Mouse (Mus musculus) mammary gland, adult 2 months (tissue): ENCODE results near the gene Olfr251. TPM values are rescaled to one million over a fixed set of nuclear protein-coding genes. Genes with fewer than 3 reads are reported as not detected.

Experiments
- polyA plus RNA-seq: library from polyadenylated mRNA; depleted of rRNA; stranded (reverse); fragments of >200 nt; gene quantifications from 2 replicates; pipeline ENCODE4 v1.2.3, GENCODE M21; 2012; ENCODE audit warnings: low replicate concordance; rRNA removed

Olfr251 gene
- polyA plus RNA-seq = not detected in 2 replicates

GRCm38 (mm10) chr9:38376786-38377185 is at the start of gene Olfr251:
TSS of gene Olfr251 (plus strand) at chr9:38377086.

GRCm38 (mm10) chr9:38328760-38329159 is 48.1 kb upstream of the Olfr251 start, which contains the start of gene Olfr25:
TSS of gene Olfr25 (plus strand) at chr9:38329060.

DNA sequence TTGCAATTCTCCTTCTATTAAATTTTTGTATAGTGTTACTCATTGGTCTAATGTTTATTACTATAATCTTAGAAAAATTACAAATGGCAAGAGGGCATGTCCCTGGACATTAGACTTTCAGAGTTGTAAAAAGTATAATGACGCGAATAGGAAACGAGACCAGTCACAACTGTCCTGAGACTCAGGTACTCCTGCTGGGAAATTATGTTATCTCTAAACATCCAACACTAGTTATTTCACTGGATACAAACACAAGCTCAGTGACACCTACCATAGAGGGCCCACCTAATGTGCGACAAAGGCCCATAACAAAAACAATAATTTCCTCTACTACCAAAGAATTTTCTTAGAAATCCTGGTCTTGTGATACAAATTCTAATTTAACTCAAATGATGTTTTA is 28.8 kb upstream of the Olfr251 start, which contains the start of gene Olfr898:
Gene Olfr898 (plus strand): TSS at position 301 of the 400 bp plus-strand sequence.

GRCm38 (mm10) chr9:38366596-38366995 is 10.3 kb upstream of the Olfr251 start, which contains the start of gene Olfr250:
TSS of gene Olfr250 (plus strand) at chr9:38366896.

DNA sequence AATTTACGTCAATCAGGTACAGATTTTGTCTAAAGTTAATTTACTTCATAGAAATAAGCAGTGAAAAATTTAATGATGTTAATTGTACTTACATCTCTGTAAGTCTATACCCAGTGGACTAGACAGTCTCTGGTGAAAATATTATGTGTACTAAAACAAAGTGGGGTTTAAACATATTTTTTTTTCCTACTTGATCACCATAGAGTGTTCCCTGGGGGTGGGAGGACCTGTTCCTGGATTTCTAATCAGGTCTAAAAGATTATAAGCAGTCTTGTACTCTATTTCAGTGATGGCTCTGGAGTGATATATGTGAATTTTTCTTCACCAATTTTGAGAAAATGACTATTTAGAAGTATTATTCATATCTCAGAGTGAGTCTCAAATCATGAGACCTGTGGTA is 24.5 kb downstream of the Olfr251 start, which contains the start of gene Olfr147:
Gene Olfr147 (plus strand): TSS at position 301 of the 400 bp plus-strand sequence.

GRCm38 (mm10) chr9:38429155-38429554 is 52.3 kb downstream of the Olfr251 start, which contains the start of gene Olfr901:
TSS of gene Olfr901 (plus strand) at chr9:38429455.

Other genes starting within 250 kb of the Olfr251 start
- gene Olfr890, start 234.6 kb upstream of the Olfr251 start, polyA plus RNA-seq = not detected in 2 replicates
- gene Olfr891, start 196.3 kb upstream of the Olfr251 start, polyA plus RNA-seq = not detected in 2 replicates
- not detected in 2 replicates for gene Olfr893, start 168.7 kb upstream of the Olfr251 start, polyA plus RNA-seq
- not detected in 2 replicates for gene Olfr894, start 159.0 kb upstream of the Olfr251 start, polyA plus RNA-seq
- gene Olfr143, start 124.3 kb upstream of the Olfr251 start, polyA plus RNA-seq = not detected in 2 replicates
- not detected in 2 replicates for gene Olfr895, start 109.2 kb upstream of the Olfr251 start, polyA plus RNA-seq
- not detected in 2 replicates for gene Olfr896-ps1, start 86.0 kb upstream of the Olfr251 start, polyA plus RNA-seq
- not detected in 2 replicates for gene Olfr25, start 48.0 kb upstream of the Olfr251 start, polyA plus RNA-seq
- gene Olfr898, start 28.7 kb upstream of the Olfr251 start, polyA plus RNA-seq = not detected in 2 replicates
- not detected in 2 replicates for gene Olfr250, start 10.2 kb upstream of the Olfr251 start, polyA plus RNA-seq
- not detected in 2 replicates for gene Olfr147, start 24.6 kb downstream of the Olfr251 start, polyA plus RNA-seq
- not detected in 2 replicates for gene Olfr901, start 52.4 kb downstream of the Olfr251 start, polyA plus RNA-seq
- not detected in 2 replicates for gene Olfr902, start 70.6 kb downstream of the Olfr251 start, polyA plus RNA-seq
- not detected in 2 replicates for gene Olfr904, start 86.1 kb downstream of the Olfr251 start, polyA plus RNA-seq
- gene Olfr905, start 94.0 kb downstream of the Olfr251 start, polyA plus RNA-seq = not detected in 2 replicates
- not detected in 2 replicates for gene Olfr906, start 110.0 kb downstream of the Olfr251 start, polyA plus RNA-seq
- gene Olfr907, start 118.7 kb downstream of the Olfr251 start, polyA plus RNA-seq = not detected in 2 replicates
- gene Olfr911-ps1, start 144.5 kb downstream of the Olfr251 start, polyA plus RNA-seq = not detected in 2 replicates
- not detected in 2 replicates for gene Olfr910, start 160.8 kb downstream of the Olfr251 start, polyA plus RNA-seq
- gene Olfr912, start 203.1 kb downstream of the Olfr251 start, polyA plus RNA-seq = not detected in 2 replicates
- not detected in 2 replicates for gene Olfr913, start 215.7 kb downstream of the Olfr251 start, polyA plus RNA-seq
- gene Olfr914, start 228.0 kb downstream of the Olfr251 start, polyA plus RNA-seq = not detected in 2 replicates